Mouse (Mus musculus) stomach, embryonic 16.5 days (tissue): ENCODE data around the gene Naga. TPM values are rescaled to one million over a fixed set of nuclear protein-coding genes. Genes with fewer than 3 reads are reported as not detected.

Experiments
- ATAC-seq: fragments of 200-750 bp; cut with Nextera tagmentation; 2 replicates; pipeline ENCODE4 v1.8.0; 2017; ENCODE audit warnings: moderate number of reproducible peaks, moderate TSS enrichment; ENCODE audit not compliant: insufficient read depth, low FRiP score
- H3K27ac ChIP-seq: fragments of 300-500 bp; sonication (generic); 2 replicates; pipeline ENCODE4 v1.5.1; 2014; ENCODE audit warnings: low read length
- H3K27me3 ChIP-seq: fragments of 300-500 bp; sonication (generic); 2 replicates; pipeline ENCODE4 v1.6.1; 2014; ENCODE audit warnings: low read length, control low read depth, mixed read lengths; ENCODE audit not compliant: control insufficient read depth, insufficient read depth
- H3K36me3 ChIP-seq: fragments of 300-500 bp; sonication (generic); 2 replicates; pipeline ENCODE4 v1.6.1; 2014; ENCODE audit warnings: low read length; ENCODE audit not compliant: control insufficient read depth, insufficient read depth
- H3K4me1 ChIP-seq: fragments of 300-500 bp; sonication (generic); 2 replicates; pipeline ENCODE4 v1.6.1; 2014; ENCODE audit warnings: low read length, control low read depth, mixed read lengths; ENCODE audit not compliant: control insufficient read depth, insufficient read depth
- H3K4me2 ChIP-seq: fragments of 300-500 bp; sonication (generic); 2 replicates; pipeline ENCODE4 v1.6.1; 2014; ENCODE audit warnings: low read depth, low read length, mixed read lengths
- H3K4me3 ChIP-seq: fragments of 300-500 bp; sonication (generic); replicated peaks from 2 replicates; pipeline ENCODE4 v1.5.1; 2014; ENCODE audit warnings: mild to moderate bottlenecking, low read length
- H3K9ac ChIP-seq: fragments of 300-500 bp; sonication (generic); 2 replicates; pipeline ENCODE4 v1.6.1; 2014; ENCODE audit warnings: low read length
- H3K9me3 ChIP-seq: fragments of 300-500 bp; sonication (generic); replicated peaks from 2 replicates; pipeline ENCODE4 v1.6.1; 2016; ENCODE audit warnings: low read length, control low read depth; ENCODE audit not compliant: control insufficient read depth
- WGBS: fragments of 180-500 bp; shearing (Covaris S2); extraction: QIAGEN DNeasy Blood & Tissue Kit; methylation state at CpG from one replicate; pipeline ENCODE4 v1.1.7; 2014; 5-methylcytosine and 5-hydroxymethylcytosine counted together
- polyA plus RNA-seq: library from polyadenylated mRNA; unstranded; fragments of >200 nt; fragmentation: Nextera tagmentation; extraction: Ambion mirVana; gene quantifications from 2 replicates; pipeline ENCODE4 v1.2.1, GENCODE M21; 2015

The Naga gene
- polyA plus RNA-seq, 1 experiment from 2014 or later: 99.0 TPM

- ATAC-seq: no peak
- peak overlapping the region; percentile 91 for H3K27ac ChIP-seq
- no peaks in the 10 kb centered on the region; the same call in 1 of the 2 replicates for H3K36me3 ChIP-seq
- no peaks in the 10 kb centered on the region for H3K9me3 ChIP-seq
- no peaks in the 10 kb centered on the region for H3K27me3 ChIP-seq
- peak overlapping the region; percentile 86 for H3K9ac ChIP-seq
- peak overlapping the region; percentile 58; the same call in 1 of the 2 replicates for H3K4me3 ChIP-seq
- WGBS: 71% methylated on average over 5 of the region's 5 CpGs
- peaks cover 52% of the 10 kb centered on the region for H3K4me1 ChIP-seq
- H3K4me2 ChIP-seq: peak overlapping the region; percentile 67
Observed at GRCm38 (mm10) chr15:82342543-82342935, 3.8 kb upstream of the Naga start.

GRCm38 (mm10) chr15:82341675-82342542 is 3.2 kb upstream of the Naga start:
- Histone ChIP-seq H3K27ac (peak overlapping the region; percentile 91), H3K4me2 (peak overlapping the region; percentile 67), H3K9me3 (no peaks in the 10 kb centered on the region), H3K4me1 (peaks cover 52% of the 10 kb centered on the region), H3K27me3 (no peaks in the 10 kb centered on the region), H3K4me3 (peak overlapping the region; percentile 58), H3K9ac (peak overlapping the region; percentile 86), H3K36me3 (no peaks in the 10 kb centered on the region)
- no peak for ATAC-seq
- 45% methylated on average over 15 of the region's 15 CpGs for WGBS

- H3K4me2 ChIP-seq: peak overlapping the region; percentile 67
- H3K27ac ChIP-seq: peak overlapping the region; percentile 91
- no peaks in the 10 kb centered on the region for H3K27me3 ChIP-seq
- 2% methylated on average over 40 of the region's 40 CpGs for WGBS
- H3K9ac ChIP-seq: peak overlapping the region; percentile 86
- peak overlapping the region; percentile 58 for H3K4me3 ChIP-seq
- no peaks in the 10 kb centered on the region for H3K36me3 ChIP-seq
- peak; percentile 6; the same call in 1 of the 2 replicates for ATAC-seq
- peaks cover 51% of the 10 kb centered on the region for H3K4me1 ChIP-seq
- H3K9me3 ChIP-seq: no peaks in the 10 kb centered on the region
Observed at GRCm38 (mm10) chr15:82341036-82341501, 2.3 kb upstream of the Naga start.

GRCm38 (mm10) chr15:82340414-82341035 is 1.8 kb upstream of the Naga start:
- peak overlapping the region; percentile 91 for H3K27ac ChIP-seq
- peaks cover 51% of the 10 kb centered on the region for H3K4me1 ChIP-seq
- H3K9me3 ChIP-seq: no peaks in the 10 kb centered on the region
- H3K4me3 ChIP-seq: peak overlapping the region; percentile 58
- peak overlapping the region; percentile 67 for H3K4me2 ChIP-seq
- no peaks in the 10 kb centered on the region for H3K27me3 ChIP-seq
- 32% methylated on average over 21 of the region's 21 CpGs for WGBS
- H3K36me3 ChIP-seq: no peaks in the 10 kb centered on the region
- ATAC-seq: no peak
- H3K9ac ChIP-seq: peak overlapping the region; percentile 86

- H3K4me1 ChIP-seq: peaks cover 51% of the 10 kb centered on the region
- H3K36me3 ChIP-seq: 0 out of 2 replicates have a peak, but pooled peaks cover 1% of the 10 kb centered on the region
- no peak for ATAC-seq
- peak overlapping the region; percentile 91; the same call in 1 of the 2 replicates for H3K27ac ChIP-seq
- H3K27me3 ChIP-seq: no peaks in the 10 kb centered on the region
- WGBS: 62% methylated on average over 8 of the region's 8 CpGs
- no peak overlapping the region for H3K4me2 ChIP-seq
- H3K9me3 ChIP-seq: no peaks in the 10 kb centered on the region
- peak overlapping the region; percentile 14; the same call in 1 of the 2 replicates for H3K9ac ChIP-seq
- H3K4me3 ChIP-seq: no peak overlapping the region
Observed at GRCm38 (mm10) chr15:82339634-82340254, 1.0 kb upstream of the Naga start.

GRCm38 (mm10) chr15:82339150-82339549 is 425 bp upstream of the Naga start:
- Histone ChIP-seq H3K4me1 (peaks cover 49% of the 10 kb centered on the region), H3K9me3 (no peaks in the 10 kb centered on the region), H3K27me3 (no peaks in the 10 kb centered on the region), H3K4me2 (peak overlapping the region; percentile 79), H3K27ac (peak overlapping the region; percentile 20; the same call in 1 of the 2 replicates), H3K4me3 (peak overlapping the region; percentile 67), H3K36me3 (0 out of 2 replicates have a peak, but pooled peaks cover 7% of the 10 kb centered on the region), H3K9ac (peak overlapping the region; percentile 78)
- 51% methylated on average over 10 of the region's 10 CpGs for WGBS
- no peak for ATAC-seq

- no peak for ATAC-seq
- peak overlapping the region; percentile 67 for H3K4me3 ChIP-seq
- peak overlapping the region; percentile 11 for H3K27ac ChIP-seq
Observed at GRCm38 (mm10) chr15:82337875-82338274, 850 bp downstream of the Naga start.

GRCm38 (mm10) chr15:82336629-82337028 is 2.1 kb downstream of the Naga start:
- Histone ChIP-seq H3K36me3 (0 out of 2 replicates have a peak, but pooled peaks cover 7% of the 10 kb centered on the region), H3K27ac (no peak overlapping the region), H3K4me2 (no peak overlapping the region), H3K27me3 (no peaks in the 10 kb centered on the region), H3K4me1 (peaks cover 35% of the 10 kb centered on the region), H3K9me3 (no peaks in the 10 kb centered on the region), H3K9ac (no peak overlapping the region), H3K4me3 (no peak overlapping the region)
- 89% methylated on average over 12 of the region's 12 CpGs for WGBS
- ATAC-seq: no peak

More at GRCm38 (mm10) chr15:82337875-82338274, 850 bp downstream of the Naga start:
- Histone ChIP-seq H3K27me3 (no peaks in the 10 kb centered on the region), H3K9ac (peak overlapping the region; percentile 78), H3K9me3 (no peaks in the 10 kb centered on the region), H3K4me1 (peaks cover 44% of the 10 kb centered on the region), H3K36me3 (0 out of 2 replicates have a peak, but pooled peaks cover 7% of the 10 kb centered on the region), H3K4me2 (peak overlapping the region; percentile 79)
- WGBS: 10% methylated on average over 4 of the region's 4 CpGs
